Comparison of ENCODE assay signal across 17 mouse cellular contexts in genomic region chr1:131721989-131722388, GRCm38 (mm10). TPM values are rescaled to one million over a fixed set of nuclear protein-coding genes. Genes with fewer than 3 reads are reported as not detected.
A peak's percentile ranks its signal among the peaks of the same experiment; 100 is the strongest.
DNase-seq lines count a peak whose midpoint lies in the region.
"Had no signal": no experiment of that assay in that cellular context is flagged by ENCODE, and none has a peak within 500 bp of the region (broad histone marks: within the 10 kb centered on the region; RNA-seq: fewer than 3 reads in every experiment).

No protein-coding gene starts in this region.

- peak; percentile 56 to 71 for DNase-seq in cerebellum, postnatal 10 days
- DNase-seq in cerebellum, postnatal 36 days: no peak
- DNase-seq in gastrocnemius, postnatal 4 days (ENCODE audit: low spot score in 2 of 2): peak; percentile 37 to 59
- no peak for DNase-seq in gastrocnemius, postnatal 10 days
- DNase-seq in left cerebral cortex, postnatal 4 days: peak; percentile 35
- no peak for DNase-seq in left cerebral cortex, postnatal 25 days (ENCODE audit: low spot score in 2 of 2)
- peak; percentile 58 for DNase-seq in testis, postnatal 10 days (ENCODE audit: low spot score)
- no peak for DNase-seq in testis, postnatal 14 days (ENCODE audit: low spot score)
- DNase-seq: adrenal gland, adult 8-10 months; adrenal gland, postnatal 14 days; adrenal gland, postnatal 36 days; B cell, adult 2 months; cerebellum, adult 11-12 months; cerebellum, adult 2 months; cerebellum, adult 9-10 months had no signal

- intact Hi-C loops in left cerebral cortex, postnatal 4 days (cut with DNase I): no loop called here
- intact Hi-C loops in left cerebral cortex, postnatal 25 days (cut with DNase I): no loop called here

RNA-seq across cellular contexts. Expression of gene Slc26a9, which starts 21.8 kb away (rescaled TPM):
- under 1 TPM in 1 of 2 experiments, not detected in 1; 0.39 TPM for total RNA-seq in gastrocnemius, postnatal 4 days (2021)
- total RNA-seq in gastrocnemius, postnatal 10 days (2021): not detected
- total RNA-seq in left cerebral cortex, postnatal 4 days (2021): under 1 TPM; 0.16 to 0.52 TPM
- total RNA-seq in left cerebral cortex, postnatal 25 days (2021): under 1 TPM in 1 of 2 experiments, not detected in 1; 0.14 TPM
- total RNA-seq: adrenal gland, adult 18-20 months; adrenal gland, postnatal 36 days; CH12.LX had no signal

RNA-seq across cellular contexts. Expression of gene Rab7b, which starts 33.5 kb away (rescaled TPM):
- total RNA-seq in gastrocnemius, postnatal 4 days (2021): 10 to 100 TPM; 13.2 to 13.3 TPM
- 1 to 10 TPM; 6.3 to 9.2 TPM for total RNA-seq in gastrocnemius, postnatal 10 days (2021)
- 1 to 10 TPM in 1 of 2 experiments, under 1 TPM in 1; 0.93 to 1.8 TPM for total RNA-seq in left cerebral cortex, postnatal 4 days (2021)
- total RNA-seq in left cerebral cortex, postnatal 25 days (2021): 1 to 10 TPM; 3.1 to 4.0 TPM
- total RNA-seq: CH12.LX had no signal

Comparison
In these comparisons a context has a peak if more than half of its experiments do, and no peak if none do; other contexts are left out.
1. DNase-seq: peak in cerebellum, postnatal 10 days (2 of 2), gastrocnemius, postnatal 4 days (2 of 2), left cerebral cortex, postnatal 4 days (single experiment) and testis, postnatal 10 days (single experiment); none in cerebellum, postnatal 36 days (0 of 2), gastrocnemius, postnatal 10 days (single experiment), left cerebral cortex, postnatal 25 days (0 of 2) and testis, postnatal 14 days (single experiment).